Mouse (Mus musculus): ENCODE results near the gene Srrm2. TPM values are rescaled to one million over a fixed set of nuclear protein-coding genes. Genes with fewer than 3 reads are reported as not detected.
A peak's percentile ranks its signal among the peaks of the same experiment; 100 is the strongest.

Gene Srrm2
- total and polyA plus RNA-seq, 3 experiments = 26.7 to 383 (median 90.4) TPM

GRCm38 (mm10) chr17:23797316-23797715 is 7.0 kb downstream of the Srrm2 start:
- TF ChIP-seq MAZ (IDR thresholded peaks at IDR 0.05; ENCODE audit: low read depth, low read length) (no peak), MAFK (IDR thresholded peaks at IDR 0.05; ENCODE audit: insufficient replicate concordance, low read length) (no peak), CTCF (conservative IDR thresholded peaks at IDR 0.05 in 1 of 2, IDR thresholded peaks at IDR 0.05 in 1 of 2; ENCODE audit: low read depth in 2 of 2, low read length in 2 of 2) (no peak), NRF1 (IDR thresholded peaks at IDR 0.05; ENCODE audit: low read depth, low read length) (no peak), MYC (IDR thresholded peaks at IDR 0.05; ENCODE audit: low read depth, low read length) (no peak), ELF1 (IDR thresholded peaks at IDR 0.05; ENCODE audit: low read depth, low read length) (no peak), ZC3H11A (IDR thresholded peaks at IDR 0.05; ENCODE audit: low read depth, low read length) (no peak), CHD1 (IDR thresholded peaks at IDR 0.05; ENCODE audit: low read depth, low read length) (no peak), USF2 (conservative IDR thresholded peaks at IDR 0.05; ENCODE audit: low read depth, low read length) (no peak)
- H3K36me3 ChIP-seq (replicated peaks in 1 of 2; ENCODE audit: control insufficient read depth in 1 of 2, insufficient read depth in 1 of 2, low read length in 1 of 2) = no peaks in the 10 kb centered on the region
- no peak for DNase-seq (ENCODE audit: extremely low read depth)
- no peak overlapping the region for H3K4me3 ChIP-seq (replicated peaks in 1 of 3; ENCODE audit: low read depth in 2 of 3, low read length in 2 of 3, poor library complexity in 1 of 3)
- H3K27ac ChIP-seq (ENCODE audit: insufficient read depth, low read depth) = no peak overlapping the region
- peaks cover 0 to 14% of the 10 kb centered on the region in 2 experiments; a peak in 2 of 4 replicates for H3K4me1 ChIP-seq (ENCODE audit: control insufficient read depth in 1 of 2, insufficient read depth in 2 of 2)
- no peaks in the 10 kb centered on the region; the same call in 1 of the 2 replicates for H3K79me2 ChIP-seq (replicated peaks; ENCODE audit: control insufficient read depth, extremely low read depth, insufficient read depth, poor library complexity, severe bottlenecking)
- dilution Hi-C loops (cut with MboI; ENCODE audit: extremely low pct_ligation_motif_present, extremely low pct_unique_long_range_greater_than_20kb, low sequenced_read_pairs) (no loop called here), in situ Hi-C loops (cut with MboI; ENCODE audit: low pct_ligation_motif_present, low pct_unique_long_range_greater_than_20kb, low sequenced_read_pairs) (no loop called here)
- H3K4me2 ChIP-seq (ENCODE audit: insufficient read depth, low read depth, poor library complexity, severe bottlenecking) = no peak overlapping the region
- H3K9me3 ChIP-seq (replicated peaks; ENCODE audit: low read length) = no peaks in the 10 kb centered on the region
- no peak overlapping the region for H3K9ac ChIP-seq (ENCODE audit: insufficient read depth, low read depth)
- H3K27me3 ChIP-seq (replicated peaks) = no peaks in the 10 kb centered on the region

GRCm38 (mm10) chr17:23801627-23802026 is 11.3 kb downstream of the Srrm2 start:
- dilution Hi-C loops (cut with MboI; ENCODE audit: extremely low pct_ligation_motif_present, extremely low pct_unique_long_range_greater_than_20kb, low sequenced_read_pairs) (no loop called here), in situ Hi-C loops (cut with MboI; ENCODE audit: low pct_ligation_motif_present, low pct_unique_long_range_greater_than_20kb, low sequenced_read_pairs) (no loop called here)
- Histone ChIP-seq H3K27me3 (replicated peaks) (no peaks in the 10 kb centered on the region), H3K4me1 (ENCODE audit: control insufficient read depth in 1 of 2, insufficient read depth in 2 of 2) (peaks cover 0 to 14% of the 10 kb centered on the region in 2 experiments; a peak in 2 of 4 replicates), H3K79me2 (replicated peaks; ENCODE audit: control insufficient read depth, extremely low read depth, insufficient read depth, poor library complexity, severe bottlenecking) (peaks cover 32% of the 10 kb centered on the region), H3K9ac (ENCODE audit: insufficient read depth, low read depth) (peak overlapping the region; percentile 34), H3K27ac (ENCODE audit: insufficient read depth, low read depth) (peak overlapping the region; percentile 94), H3K9me3 (replicated peaks; ENCODE audit: low read length) (no peaks in the 10 kb centered on the region), H3K4me3 (replicated peaks in 1 of 3; ENCODE audit: low read depth in 2 of 3, low read length in 2 of 3, poor library complexity in 1 of 3) (peak overlapping the region in 2 of 3 experiments; percentile 14 to 23), H3K36me3 (replicated peaks in 1 of 2; ENCODE audit: control insufficient read depth in 1 of 2, insufficient read depth in 1 of 2, low read length in 1 of 2) (peaks cover 0 to 3% of the 10 kb centered on the region in 2 experiments), H3K4me2 (ENCODE audit: insufficient read depth, low read depth, poor library complexity, severe bottlenecking) (peak overlapping the region; percentile 85)
- DNase-seq (ENCODE audit: extremely low read depth) = no peak
- no peak for TF ChIP-seq PAX5 (IDR thresholded peaks at IDR 0.05; ENCODE audit: low read length)
- TF ChIP-seq IRF4 (IDR thresholded peaks at IDR 0.05; ENCODE audit: low read depth, low read length) = no peak
- TF ChIP-seq MXI1 (IDR thresholded peaks at IDR 0.05; ENCODE audit: low read depth, low read length) = no peak
- 0 out of 2 replicates have a peak, but pooled peaks have one; percentile 13 for TF ChIP-seq SIN3A (IDR thresholded peaks at IDR 0.05; ENCODE audit: low read length)
- TF ChIP-seq POLR2A (IDR thresholded peaks at IDR 0.05; ENCODE audit: low read depth, low read length) = peak; percentile 48
- TF ChIP-seq TBP (conservative IDR thresholded peaks at IDR 0.05; ENCODE audit: low read depth, low read length) = no peak
- peak; percentile 49; the same call in 1 of the 2 replicates for TF ChIP-seq NRF1 (IDR thresholded peaks at IDR 0.05; ENCODE audit: low read depth, low read length)
- TF ChIP-seq ELF1 (IDR thresholded peaks at IDR 0.05; ENCODE audit: low read depth, low read length) = no peak
- TF ChIP-seq MAZ (IDR thresholded peaks at IDR 0.05; ENCODE audit: low read depth, low read length) = no peak
- TF ChIP-seq USF2 (conservative IDR thresholded peaks at IDR 0.05; ENCODE audit: low read depth, low read length) = no peak

Data from CH12.LX (cell line).